Mouse (Mus musculus) CH12F3 (cell line): ENCODE data around the gene Birc7.

ENCODE experiments used
- in situ Hi-C: fragments of 300-500 bp; cut with MboI; formaldehyde crosslinking; loops from 2 replicates; pipeline ENCODE4 v1.14.3; 2020; ENCODE audit warnings: low sequenced_read_pairs

Gene Birc7

GRCm38 (mm10) chr2:180928723-180929122 lies at the start of gene Birc7:
Gene Birc7 (plus strand): TSS chr2:180929023.
- in situ Hi-C loops, result no loop called here

DNA sequence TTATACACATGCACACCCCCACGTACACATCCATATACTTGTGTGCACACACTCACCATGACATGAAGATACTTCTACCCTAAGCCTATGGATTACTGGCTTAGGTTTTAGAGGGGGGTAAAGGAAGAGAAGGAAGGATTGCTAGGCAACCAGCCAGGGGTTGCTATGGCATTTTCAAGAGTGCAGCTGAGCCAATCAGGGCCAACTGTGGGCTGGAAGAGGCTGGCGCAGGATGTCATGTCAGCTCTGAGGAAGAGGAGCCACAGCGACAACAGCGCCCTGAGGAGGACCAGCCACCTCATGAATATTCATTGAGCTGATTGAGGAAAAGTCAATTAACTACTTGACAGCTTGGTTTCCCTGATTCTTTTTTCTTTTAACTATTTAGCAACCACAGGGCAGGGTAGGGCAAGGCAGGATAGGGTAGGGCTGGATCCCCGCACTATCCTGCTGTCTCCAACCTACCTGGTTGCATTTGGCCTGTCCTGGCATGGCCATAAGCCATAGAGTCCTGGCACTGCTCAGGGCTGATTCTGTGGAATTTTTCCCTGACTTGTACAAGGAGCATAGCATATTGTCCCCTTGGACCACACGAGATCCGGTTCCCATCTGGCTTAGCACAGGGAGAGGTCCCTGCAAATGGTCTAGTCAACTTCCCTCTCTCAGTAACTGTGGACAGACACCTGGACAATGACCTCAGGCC lies 49.3 kb upstream of the Birc7 start:
- in situ Hi-C loops, result no loop called here

GRCm38 (mm10) chr2:180881281-180881680 lies 47.5 kb upstream of the Birc7 start:
- in situ Hi-C loops, result no loop called here

- in situ Hi-C loops, result no loop called here
Measured at GRCm38 (mm10) chr2:180885270-180885669, 43.6 kb upstream of the Birc7 start.

DNA sequence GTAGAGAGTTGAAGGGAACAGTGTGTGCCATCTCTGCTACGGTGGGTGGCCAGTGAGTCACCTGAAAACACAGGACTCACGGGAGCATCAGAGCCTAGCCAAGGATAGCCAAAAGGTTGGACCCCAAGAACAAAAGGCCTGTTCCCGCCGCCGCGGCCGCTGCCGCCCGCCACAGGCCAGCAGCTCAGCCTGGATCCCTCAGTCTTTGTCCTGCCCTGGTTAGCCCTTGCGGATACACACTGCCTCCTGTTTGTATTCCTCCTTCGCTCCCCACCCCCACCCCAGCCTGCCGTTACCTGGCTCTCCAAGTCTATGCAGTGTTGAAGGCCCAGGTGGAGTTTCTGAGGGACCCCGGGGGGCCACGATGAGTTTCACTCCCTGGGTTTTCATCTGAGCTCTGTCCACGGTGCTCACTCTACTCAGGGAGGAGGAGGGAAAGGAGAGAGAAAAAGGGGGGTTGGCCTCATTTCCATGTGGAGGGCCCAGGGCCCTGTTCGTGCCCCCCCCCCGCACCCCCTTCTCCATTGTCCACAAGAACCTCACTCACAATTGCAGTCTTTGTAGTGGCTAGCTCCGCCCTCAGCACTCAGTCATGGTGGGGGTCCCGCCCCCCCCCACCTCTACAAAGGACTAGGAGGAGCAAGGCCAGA lies 39.4 kb upstream of the Birc7 start:
- in situ Hi-C loops, result no loop called here

DNA sequence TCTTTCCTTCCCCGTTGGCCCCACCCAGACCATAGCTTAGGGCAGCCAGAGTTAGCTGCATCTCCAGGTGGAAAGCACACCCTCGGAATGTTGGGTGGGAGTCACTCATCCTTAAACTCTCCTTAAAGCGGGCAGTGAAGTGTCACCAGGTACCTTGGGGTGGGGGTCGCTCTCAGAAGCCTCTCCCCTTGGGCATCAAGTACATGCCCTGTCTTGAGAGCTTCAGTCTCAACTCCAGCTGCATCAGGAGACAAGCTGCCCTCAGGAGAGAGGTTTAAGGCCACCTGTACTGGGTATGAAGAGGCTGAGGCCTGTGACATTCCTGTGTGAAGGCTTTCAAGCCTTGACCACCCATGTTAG lies 38.9 kb upstream of the Birc7 start:
- in situ Hi-C loops, result no loop called here

DNA sequence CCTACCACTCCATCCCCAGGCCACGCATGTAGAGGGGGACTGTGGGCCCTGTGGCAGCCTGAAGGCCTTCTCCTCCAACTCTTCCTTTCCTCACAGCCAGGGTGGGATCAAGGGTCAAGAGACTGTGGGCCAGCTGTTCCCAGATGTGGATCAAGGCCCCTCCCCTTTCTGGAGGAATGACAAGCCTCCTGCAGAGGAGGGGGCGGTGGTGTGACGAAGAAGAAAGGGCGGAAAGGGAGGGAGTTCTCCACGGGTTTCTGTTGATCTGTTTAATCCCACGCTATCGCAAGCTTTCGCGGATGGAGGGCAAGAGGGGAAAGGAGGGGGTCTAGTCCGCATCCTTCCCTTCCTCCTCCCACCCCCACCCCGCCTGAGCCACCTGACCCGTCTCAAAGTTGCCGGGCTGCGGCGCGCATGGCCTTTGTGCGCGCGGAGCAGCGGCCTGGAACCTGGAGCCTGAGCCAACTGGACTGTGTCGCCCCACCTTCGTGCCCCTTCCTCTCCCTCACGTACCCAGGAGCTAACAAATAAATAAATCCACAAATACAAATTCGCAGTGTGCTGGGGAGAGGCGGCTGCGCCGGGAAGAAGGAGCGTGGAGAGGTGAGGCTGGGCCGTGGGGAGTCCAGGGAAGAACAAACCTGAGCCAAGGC lies 38.3 kb upstream of the Birc7 start:
- in situ Hi-C loops, result no loop called here

- in situ Hi-C loops, result no loop called here
Measured at GRCm38 (mm10) chr2:180891075-180891834, 37.6 kb upstream of the Birc7 start.

GRCm38 (mm10) chr2:180891835-180892323 lies 36.9 kb upstream of the Birc7 start:
- in situ Hi-C loops, result no loop called here

- in situ Hi-C loops, result no loop called here
Measured at GRCm38 (mm10) chr2:180892841-180893521, 35.8 kb upstream of the Birc7 start.

DNA sequence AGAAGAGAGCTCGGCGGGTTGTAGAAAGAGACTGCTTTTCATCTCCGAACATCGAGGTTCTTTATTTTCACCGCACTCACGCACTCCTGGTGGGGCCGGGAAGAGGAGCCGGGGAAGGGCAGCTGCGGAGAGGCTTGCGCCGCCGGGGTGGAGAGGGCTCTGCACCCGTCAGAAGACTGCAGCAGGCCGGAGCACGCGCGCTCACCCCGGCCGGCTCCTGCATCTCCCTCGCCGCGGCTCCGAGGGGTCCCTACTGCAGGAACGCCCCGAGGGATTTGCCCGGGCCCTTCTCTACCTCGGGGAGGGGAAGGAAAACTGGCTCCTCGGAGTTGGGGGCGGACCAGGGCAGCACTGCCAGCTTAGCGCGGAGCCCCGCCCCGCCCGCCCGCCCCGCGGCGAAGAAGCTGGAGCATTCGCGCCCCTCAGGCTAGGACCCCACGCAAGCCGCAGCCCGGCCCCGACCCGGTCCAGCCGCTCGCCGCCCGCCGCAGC lies 35.2 kb upstream of the Birc7 start:
- in situ Hi-C loops, result no loop called here

DNA sequence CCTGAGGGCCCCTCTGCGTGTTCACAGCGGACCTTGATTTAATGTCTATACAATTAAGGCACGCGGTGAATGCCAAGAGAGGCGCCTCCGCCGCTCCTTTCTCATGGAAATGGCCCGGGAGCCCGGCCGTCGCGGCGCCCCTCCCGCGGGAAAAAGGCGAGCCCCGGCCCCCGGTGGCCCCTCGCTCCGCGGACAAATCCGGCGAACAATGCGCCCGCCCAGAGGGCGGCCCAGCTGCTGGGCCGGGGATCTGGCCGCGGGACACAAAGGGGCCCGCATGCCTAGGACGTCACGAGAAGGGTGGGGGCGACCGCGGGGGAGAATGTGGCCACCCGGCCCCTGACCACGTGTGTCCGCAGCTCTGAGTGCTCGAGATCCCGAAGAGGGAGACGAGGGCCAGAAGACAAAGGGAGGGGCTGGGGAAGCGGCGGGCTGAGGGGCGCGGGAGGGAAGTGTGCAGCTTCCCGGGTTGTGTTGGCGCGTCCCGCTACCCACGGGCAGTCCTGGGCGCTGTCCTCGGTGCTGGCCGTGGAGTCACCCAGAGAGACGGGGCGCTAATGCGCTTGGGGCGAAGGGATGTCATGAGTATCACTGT lies 34.7 kb upstream of the Birc7 start:
- in situ Hi-C loops, result no loop called here

DNA sequence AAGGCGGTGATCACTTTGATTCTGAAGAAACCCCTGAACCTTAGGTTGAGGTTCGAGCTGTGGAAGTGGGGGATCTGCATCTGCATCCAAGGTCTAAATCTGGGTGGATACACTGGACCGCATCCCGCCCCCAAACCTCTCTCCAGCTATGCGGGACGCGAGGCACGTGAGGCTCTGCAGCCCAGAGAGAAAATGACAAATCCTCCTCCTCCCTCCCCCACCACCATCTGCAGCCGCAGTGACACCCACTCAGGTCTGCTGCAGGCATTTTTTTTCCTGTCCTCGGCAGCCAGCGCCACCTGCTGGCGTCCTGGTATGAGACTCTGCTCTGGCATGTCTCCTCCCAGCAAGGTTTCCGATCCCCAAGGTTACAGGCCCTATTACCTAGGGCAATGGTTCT lies 34.1 kb upstream of the Birc7 start:
- in situ Hi-C loops, result no loop called here

DNA sequence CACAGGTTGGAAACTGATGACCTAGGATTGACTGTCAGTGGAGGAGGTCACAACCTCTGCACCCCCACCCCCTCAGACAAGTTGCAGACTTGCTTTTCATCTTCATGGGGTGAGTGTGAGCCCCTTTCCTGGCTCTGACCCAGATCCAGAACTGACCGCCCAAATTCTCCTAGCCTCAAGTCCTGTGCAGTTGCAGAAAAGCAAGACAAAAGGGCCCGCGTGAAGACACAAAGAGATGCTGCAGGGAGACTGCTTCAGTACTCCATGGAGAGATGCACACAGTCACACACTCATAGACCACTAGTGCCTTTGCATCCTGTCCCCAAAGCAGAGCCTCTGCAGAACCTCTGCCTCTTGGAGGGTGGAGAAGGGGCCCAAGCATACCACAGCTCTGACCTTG lies 33.5 kb upstream of the Birc7 start:
- in situ Hi-C loops, result no loop called here

- in situ Hi-C loops, result no loop called here
Measured at GRCm38 (mm10) chr2:180895837-180896525, 32.8 kb upstream of the Birc7 start.

GRCm38 (mm10) chr2:180896819-180897625 lies 31.8 kb upstream of the Birc7 start:
- in situ Hi-C loops, result no loop called here

GRCm38 (mm10) chr2:180897857-180898256 lies 31.0 kb upstream of the Birc7 start:
- in situ Hi-C loops, result no loop called here

DNA sequence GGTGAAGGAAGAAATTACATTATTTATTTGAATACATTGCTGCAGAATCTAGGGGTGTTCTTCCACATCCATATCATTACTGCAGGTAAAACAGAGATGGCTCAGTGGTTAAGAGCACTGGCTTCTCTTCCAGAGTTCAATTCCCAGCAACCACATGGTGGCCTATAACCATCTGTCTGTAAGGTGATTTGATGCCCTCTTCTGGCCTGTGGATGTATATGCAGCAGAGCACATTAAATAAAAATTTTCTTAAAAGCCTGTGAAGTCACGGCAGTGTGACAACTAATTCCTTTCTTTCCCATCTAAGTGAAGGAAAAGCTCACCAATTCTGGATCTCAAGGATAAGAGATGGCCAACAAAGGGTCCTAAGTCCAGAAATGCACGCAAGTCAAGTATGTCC lies 26.7 kb upstream of the Birc7 start:
- in situ Hi-C loops, result no loop called here
